Mouse (Mus musculus): ENCODE measurements around the gene Cchcr1. TPM values are rescaled to one million over a fixed set of nuclear protein-coding genes. Genes with fewer than 3 reads are reported as not detected.

Gene Cchcr1
- total RNA-seq, 1 experiment: 28.5 TPM

DNA sequence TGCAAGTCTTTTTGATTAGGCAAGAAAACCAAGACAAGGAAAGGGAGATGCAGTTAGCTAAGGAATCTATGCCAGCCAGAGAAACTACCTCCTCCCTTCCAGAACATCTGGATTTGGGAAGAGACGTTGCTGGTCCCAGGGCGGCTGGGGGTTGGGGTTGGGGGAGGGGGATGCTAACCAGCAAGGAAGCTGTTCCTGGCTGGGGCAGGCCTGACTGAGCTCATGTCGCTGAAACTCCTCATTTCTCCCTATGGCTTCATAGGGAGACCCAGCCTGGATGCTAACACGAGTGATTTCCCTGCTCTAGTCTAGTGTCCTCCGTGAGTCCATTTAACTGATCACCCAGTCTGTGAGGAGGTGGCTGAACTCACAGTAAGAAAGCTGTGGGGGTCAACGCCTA, 14.7 kb upstream of the Cchcr1 start:
- peaks cover 10 to 24% of the 10 kb centered on the region in 2 experiments for H3K4me1 ChIP-seq (ENCODE audit: control insufficient read depth in 2 of 2, insufficient read depth in 2 of 2, low read length in 2 of 2, poor library complexity in 1 of 2)
- peak overlapping the region; percentile 99 for H3K27ac ChIP-seq (ENCODE audit: insufficient read depth, low read depth, low read length, poor library complexity, severe bottlenecking)
- TF ChIP-seq CHD2 (IDR thresholded peaks at IDR 0.05; ENCODE audit: low read depth, low read length): no peak
- TF ChIP-seq ZNF384 (IDR thresholded peaks at IDR 0.05; ENCODE audit: low read depth, low read length): no peak
- TF ChIP-seq HCFC1 (IDR thresholded peaks at IDR 0.05; ENCODE audit: borderline replicate concordance, insufficient read depth, low read length): no peak
- TF ChIP-seq ZC3H11A (IDR thresholded peaks at IDR 0.05; ENCODE audit: borderline replicate concordance, low read depth, low read length): no peak
- TF ChIP-seq MAFK (IDR thresholded peaks at IDR 0.05; ENCODE audit: insufficient read depth, low read depth, low read length): no peak
- in situ Hi-C loops (cut with MboI; ENCODE audit: low sequenced_read_pairs in 2 of 2, unreplicated experiment in 2 of 2): no loop called here
- no peak for DNase-seq (ENCODE audit: low read depth, low spot score)
- no peaks in the 10 kb centered on the region for H3K9me3 ChIP-seq (ENCODE audit: control insufficient read depth, insufficient read depth, low read depth, low read length)
- H3K4me3 ChIP-seq (ENCODE audit: insufficient read depth in 1 of 2, low read depth in 1 of 2, low read length in 2 of 2, poor library complexity in 1 of 2, severe bottlenecking in 1 of 2): peak overlapping the region; percentile 7 to 21; a peak in 3 of 4 replicates
- H3K36me3 ChIP-seq (ENCODE audit: control insufficient read depth, insufficient read depth, low read length, poor library complexity, severe bottlenecking): no peaks in the 10 kb centered on the region
- peak overlapping the region; percentile 64 for H3K9ac ChIP-seq (ENCODE audit: insufficient read depth, low read depth, low read length, poor library complexity, severe bottlenecking)

DNA sequence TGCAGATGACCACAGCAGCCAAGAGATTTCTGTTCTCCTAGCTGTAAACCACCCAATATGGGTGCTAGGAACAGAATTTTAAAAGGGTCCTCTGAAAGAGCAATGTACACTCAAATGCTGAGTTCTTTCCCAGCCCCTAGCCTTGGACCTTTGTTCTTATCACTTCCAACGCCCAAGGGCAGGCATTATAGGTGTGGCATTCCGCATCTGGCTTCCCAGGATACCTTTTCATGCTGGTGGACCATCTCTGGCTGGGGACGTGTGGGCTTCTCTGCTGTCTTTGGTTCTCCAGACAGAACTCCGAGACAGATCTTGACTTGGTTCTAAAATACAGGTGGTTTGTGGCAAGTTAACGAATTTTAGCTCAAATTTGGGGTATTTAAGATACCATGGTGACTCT, 14.1 kb upstream of the Cchcr1 start:
- TF ChIP-seq ZNF384 (IDR thresholded peaks at IDR 0.05; ENCODE audit: low read depth, low read length) (no peak), ZC3H11A (IDR thresholded peaks at IDR 0.05; ENCODE audit: borderline replicate concordance, low read depth, low read length) (no peak), CHD2 (IDR thresholded peaks at IDR 0.05; ENCODE audit: low read depth, low read length) (no peak), MAFK (IDR thresholded peaks at IDR 0.05; ENCODE audit: insufficient read depth, low read depth, low read length) (no peak), HCFC1 (IDR thresholded peaks at IDR 0.05; ENCODE audit: borderline replicate concordance, insufficient read depth, low read length) (no peak)
- DNase-seq (ENCODE audit: low read depth, low spot score): no peak
- Histone ChIP-seq H3K36me3 (ENCODE audit: control insufficient read depth, insufficient read depth, low read length, poor library complexity, severe bottlenecking) (peaks cover 4% of the 10 kb centered on the region; the same call in 1 of the 2 replicates), H3K4me3 (ENCODE audit: insufficient read depth in 1 of 2, low read depth in 1 of 2, low read length in 2 of 2, poor library complexity in 1 of 2, severe bottlenecking in 1 of 2) (peak overlapping the region in 1 of 2 experiments; percentile 7; a peak in 2 of 4 replicates), H3K27ac (ENCODE audit: insufficient read depth, low read depth, low read length, poor library complexity, severe bottlenecking) (peak overlapping the region; percentile 99), H3K9me3 (ENCODE audit: control insufficient read depth, insufficient read depth, low read depth, low read length) (no peaks in the 10 kb centered on the region), H3K9ac (ENCODE audit: insufficient read depth, low read depth, low read length, poor library complexity, severe bottlenecking) (peak overlapping the region; percentile 22; the same call in 1 of the 2 replicates), H3K4me1 (ENCODE audit: control insufficient read depth in 2 of 2, insufficient read depth in 2 of 2, low read length in 2 of 2, poor library complexity in 1 of 2) (peaks cover 10 to 23% of the 10 kb centered on the region in 2 experiments)
- in situ Hi-C loops (cut with MboI; ENCODE audit: low sequenced_read_pairs in 2 of 2, unreplicated experiment in 2 of 2): no loop called here

- TF ChIP-seq MAFK (IDR thresholded peaks at IDR 0.05; ENCODE audit: insufficient read depth, low read depth, low read length) (no peak), CHD2 (IDR thresholded peaks at IDR 0.05; ENCODE audit: low read depth, low read length) (peak; percentile 84), ZNF384 (IDR thresholded peaks at IDR 0.05; ENCODE audit: low read depth, low read length) (no peak), HCFC1 (IDR thresholded peaks at IDR 0.05; ENCODE audit: borderline replicate concordance, insufficient read depth, low read length) (peak; percentile 59; the same call in 1 of the 2 replicates)
- Histone ChIP-seq H3K9ac (ENCODE audit: insufficient read depth, low read depth, low read length, poor library complexity, severe bottlenecking) (peak overlapping the region; percentile 83), H3K4me3 (ENCODE audit: insufficient read depth in 1 of 2, low read depth in 1 of 2, low read length in 2 of 2, poor library complexity in 1 of 2, severe bottlenecking in 1 of 2) (peak overlapping the region; percentile 38 to 88; a peak in 3 of 4 replicates), H3K36me3 (ENCODE audit: control insufficient read depth, insufficient read depth, low read length, poor library complexity, severe bottlenecking) (peaks cover 11% of the 10 kb centered on the region), H3K27ac (ENCODE audit: insufficient read depth, low read depth, low read length, poor library complexity, severe bottlenecking) (peak overlapping the region; percentile 100), H3K9me3 (ENCODE audit: control insufficient read depth, insufficient read depth, low read depth, low read length) (no peaks in the 10 kb centered on the region), H3K4me1 (ENCODE audit: control insufficient read depth in 2 of 2, insufficient read depth in 2 of 2, low read length in 2 of 2, poor library complexity in 1 of 2) (peaks cover 14 to 19% of the 10 kb centered on the region in 2 experiments)
- in situ Hi-C loops (cut with MboI; ENCODE audit: low sequenced_read_pairs in 2 of 2, unreplicated experiment in 2 of 2): no loop called here
- peak; percentile 99 for DNase-seq (ENCODE audit: low read depth, low spot score)
Observed at GRCm38 (mm10) chr17:35503849-35504248, 13.1 kb upstream of the Cchcr1 start.

DNA sequence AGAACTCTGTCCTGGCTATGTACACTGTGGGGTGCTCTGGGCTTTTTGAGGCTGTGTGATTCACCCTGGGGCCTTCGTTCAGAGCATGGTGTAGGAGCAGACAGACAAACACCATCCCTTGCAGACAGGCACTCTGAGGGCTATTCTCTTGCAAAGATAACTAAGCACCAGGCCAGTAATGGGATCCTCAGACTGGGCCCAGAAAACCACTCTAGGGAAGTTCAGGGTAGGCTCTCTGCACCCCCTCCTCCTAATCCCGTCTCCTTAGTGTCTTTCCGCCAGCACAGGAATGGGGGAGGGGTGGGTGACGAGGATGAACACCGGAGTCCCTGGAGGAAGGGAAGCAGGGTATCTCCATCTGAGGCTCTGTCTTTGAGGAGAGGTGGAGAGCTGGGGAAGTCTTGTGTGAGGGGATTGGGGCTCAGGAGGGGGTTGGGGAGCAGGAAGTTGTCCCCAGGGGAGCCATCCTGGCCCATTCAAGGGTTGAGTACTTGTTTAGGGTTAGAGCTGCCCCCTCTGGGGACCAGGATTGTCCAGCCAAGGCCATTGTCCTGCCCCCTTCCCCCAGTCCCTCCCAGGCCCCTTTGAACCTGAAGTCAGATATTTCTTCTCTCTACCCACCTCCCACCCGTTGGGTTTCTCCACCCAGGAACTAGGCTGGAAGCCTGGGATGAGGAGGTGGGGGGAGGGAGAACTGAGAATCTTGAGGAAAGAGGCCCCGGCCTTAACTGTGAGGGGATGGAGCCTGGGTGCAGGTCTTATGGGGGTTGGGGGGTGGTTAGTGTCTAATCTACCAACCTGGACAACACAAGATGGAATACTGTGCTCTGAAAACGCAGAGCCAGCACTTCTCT, 12.0 kb upstream of the Cchcr1 start:
- Histone ChIP-seq H3K27ac (ENCODE audit: insufficient read depth, low read depth, low read length, poor library complexity, severe bottlenecking) (peak overlapping the region; percentile 100), H3K9ac (ENCODE audit: insufficient read depth, low read depth, low read length, poor library complexity, severe bottlenecking) (peak overlapping the region; percentile 83), H3K36me3 (ENCODE audit: control insufficient read depth, insufficient read depth, low read length, poor library complexity, severe bottlenecking) (peaks cover 21% of the 10 kb centered on the region), H3K4me1 (ENCODE audit: control insufficient read depth in 2 of 2, insufficient read depth in 2 of 2, low read length in 2 of 2, poor library complexity in 1 of 2) (peaks cover 12 to 17% of the 10 kb centered on the region in 2 experiments), H3K4me3 (ENCODE audit: insufficient read depth in 1 of 2, low read depth in 1 of 2, low read length in 2 of 2, poor library complexity in 1 of 2, severe bottlenecking in 1 of 2) (peak overlapping the region; percentile 79 to 88), H3K9me3 (ENCODE audit: control insufficient read depth, insufficient read depth, low read depth, low read length) (no peaks in the 10 kb centered on the region)
- in situ Hi-C loops (cut with MboI; ENCODE audit: low sequenced_read_pairs in 2 of 2, unreplicated experiment in 2 of 2): no loop called here
- DNase-seq (ENCODE audit: low read depth, low spot score): peak; percentile 77
- TF ChIP-seq HCFC1 (IDR thresholded peaks at IDR 0.05; ENCODE audit: borderline replicate concordance, insufficient read depth, low read length) (no peak), MAFK (IDR thresholded peaks at IDR 0.05; ENCODE audit: insufficient read depth, low read depth, low read length) (no peak; the same call in 1 of the 2 replicates), ZNF384 (IDR thresholded peaks at IDR 0.05; ENCODE audit: low read depth, low read length) (no peak), ZC3H11A (IDR thresholded peaks at IDR 0.05; ENCODE audit: borderline replicate concordance, low read depth, low read length) (no peak), CHD2 (IDR thresholded peaks at IDR 0.05; ENCODE audit: low read depth, low read length) (peak; percentile 60)

All from ES-E14 (cell line).